Mouse (Mus musculus) ES-Bruce4 (cell line): ENCODE data around the gene Gm5148. TPM values are rescaled to one million over a fixed set of nuclear protein-coding genes. Genes with fewer than 3 reads are reported as not detected.

Source experiments
- H3K27ac ChIP-seq: 2 replicates; pipeline ENCODE4 v1.5.1; 2012; ENCODE audit warnings: low read length, inconsistent platforms; ENCODE audit not compliant: insufficient read depth
- H3K27me3 ChIP-seq: 2 replicates; pipeline ENCODE4 v1.6.1; 2012; ENCODE audit warnings: mild to moderate bottlenecking, low read length, inconsistent platforms; ENCODE audit not compliant: control insufficient read depth, poor library complexity, insufficient read depth, severe bottlenecking
- H3K36me3 ChIP-seq: 2 replicates; pipeline ENCODE4 v1.6.1; 2012; ENCODE audit warnings: inconsistent platforms, mild to moderate bottlenecking, low read length, moderate library complexity; ENCODE audit not compliant: control insufficient read depth, poor library complexity, insufficient read depth, severe bottlenecking
- H3K4me1 ChIP-seq: one replicate; pipeline ENCODE4 v1.8.1; 2011; ENCODE audit warnings: low read length; ENCODE audit not compliant: control insufficient read depth, insufficient read depth
- H3K4me3 ChIP-seq: 2 replicates; pipeline ENCODE4 v1.5.1; 2011; ENCODE audit warnings: low read depth, mild to moderate bottlenecking, low read length
- H3K9ac ChIP-seq: 2 replicates; pipeline ENCODE4 v1.6.1; 2012; ENCODE audit warnings: low read depth, mild to moderate bottlenecking, inconsistent platforms; ENCODE audit not compliant: poor library complexity, severe bottlenecking
- H3K9me3 ChIP-seq: replicated peaks from 2 replicates; pipeline ENCODE4 v1.6.1; 2012; ENCODE audit warnings: mild to moderate bottlenecking, low read length, inconsistent platforms; ENCODE audit not compliant: control insufficient read depth, poor library complexity, insufficient read depth, severe bottlenecking
- CTCF ChIP-seq: IDR thresholded peaks from one replicate; pipeline ENCODE4 v1.8.1; 2011; ENCODE audit warnings: low read depth, low read length
- EP300 ChIP-seq: IDR thresholded peaks from 2 replicates; pipeline ENCODE4 v1.6.1; 2011; ENCODE audit warnings: low read depth, low read length; ENCODE audit not compliant: insufficient read depth
- POLR2A ChIP-seq: IDR thresholded peaks from one replicate; pipeline ENCODE4 v1.8.1; 2011; ENCODE audit warnings: low read length; ENCODE audit not compliant: insufficient read depth
- polyA plus RNA-seq: library from polyadenylated mRNA; stranded (reverse); fragments of >200 nt; gene quantifications from 2 replicates; pipeline ENCODE4 v1.2.4, GENCODE M21; 2011; ENCODE audit warnings: low read depth; ENCODE audit not compliant: missing spikeins, insufficient read depth, insufficient read length

Gm5148 gene
- polyA plus RNA-seq, 1 experiment, result 3.1 TPM

- H3K4me1 ChIP-seq, result no peaks in the 10 kb centered on the region
- H3K4me3 ChIP-seq, result no peak overlapping the region
- no peaks in the 10 kb centered on the region for H3K9me3 ChIP-seq
- H3K27me3 ChIP-seq, result no peaks in the 10 kb centered on the region
- no peak overlapping the region for H3K9ac ChIP-seq
- H3K36me3 ChIP-seq, result no peaks in the 10 kb centered on the region
- no peak for TF ChIP-seq CTCF
- TF ChIP-seq EP300, result no peak
- no peak for TF ChIP-seq POLR2A
- H3K27ac ChIP-seq, result no peak overlapping the region
These were observed 12.7 kb downstream of the Gm5148 start for GRCm38 (mm10) chr3:37711639-37712038.

- no peak for TF ChIP-seq CTCF
- no peak for TF ChIP-seq POLR2A
- no peak for TF ChIP-seq EP300
- Histone ChIP-seq H3K27ac (no peak overlapping the region), H3K27me3 (no peaks in the 10 kb centered on the region), H3K4me1 (no peaks in the 10 kb centered on the region), H3K9ac (no peak overlapping the region), H3K9me3 (no peaks in the 10 kb centered on the region), H3K36me3 (no peaks in the 10 kb centered on the region), H3K4me3 (no peak overlapping the region)
These were observed 16.5 kb downstream of the Gm5148 start for GRCm38 (mm10) chr3:37707801-37708200.

GRCm38 (mm10) chr3:37706439-37706838 is 17.9 kb downstream of the Gm5148 start:
- no peaks in the 10 kb centered on the region for H3K27me3 ChIP-seq
- no peaks in the 10 kb centered on the region for H3K9me3 ChIP-seq
- H3K4me3 ChIP-seq, result no peak overlapping the region
- no peak overlapping the region for H3K27ac ChIP-seq
- no peak for TF ChIP-seq EP300
- TF ChIP-seq CTCF, result no peak
- TF ChIP-seq POLR2A, result no peak
- no peak overlapping the region for H3K9ac ChIP-seq
- no peaks in the 10 kb centered on the region for H3K36me3 ChIP-seq
- H3K4me1 ChIP-seq, result no peaks in the 10 kb centered on the region

GRCm38 (mm10) chr3:37705436-37705835 is 18.9 kb downstream of the Gm5148 start:
- peak overlapping the region; percentile 41; the same call in 1 of the 2 replicates for H3K4me3 ChIP-seq
- H3K27me3 ChIP-seq, result no peaks in the 10 kb centered on the region
- H3K9ac ChIP-seq, result peak overlapping the region; percentile 47
- H3K36me3 ChIP-seq, result no peaks in the 10 kb centered on the region
- TF ChIP-seq POLR2A (no peak), EP300 (no peak), CTCF (no peak)
- H3K27ac ChIP-seq, result peak overlapping the region; percentile 59
- no peaks in the 10 kb centered on the region for H3K4me1 ChIP-seq
- H3K9me3 ChIP-seq, result no peaks in the 10 kb centered on the region

GRCm38 (mm10) chr3:37704701-37705279 is 19.5 kb downstream of the Gm5148 start:
- TF ChIP-seq CTCF, result no peak
- no peak for TF ChIP-seq EP300
- TF ChIP-seq POLR2A, result no peak
- H3K4me3 ChIP-seq, result peak overlapping the region; percentile 41
- H3K4me1 ChIP-seq, result no peaks in the 10 kb centered on the region
- H3K27ac ChIP-seq, result peak overlapping the region; percentile 59
- no peaks in the 10 kb centered on the region for H3K27me3 ChIP-seq
- peak overlapping the region; percentile 47 for H3K9ac ChIP-seq
- H3K9me3 ChIP-seq, result no peaks in the 10 kb centered on the region
- no peaks in the 10 kb centered on the region for H3K36me3 ChIP-seq

GRCm38 (mm10) chr3:37703066-37703465 is 21.2 kb downstream of the Gm5148 start:
- H3K4me1 ChIP-seq, result no peaks in the 10 kb centered on the region
- no peaks in the 10 kb centered on the region for H3K36me3 ChIP-seq
- H3K27me3 ChIP-seq, result no peaks in the 10 kb centered on the region
- H3K9ac ChIP-seq, result no peak overlapping the region
- TF ChIP-seq EP300 (no peak), CTCF (no peak), POLR2A (no peak)
- H3K27ac ChIP-seq, result no peak overlapping the region
- H3K9me3 ChIP-seq, result no peaks in the 10 kb centered on the region
- H3K4me3 ChIP-seq, result no peak overlapping the region
